Mouse (Mus musculus): ENCODE data around the gene Ccdc136.

- TF ChIP-seq CTCF (IDR thresholded peaks at IDR 0.05; ENCODE audit: control insufficient read depth, insufficient read depth, insufficient replicate concordance, low read depth, low read length) (no peak), POLR2A (IDR thresholded peaks at IDR 0.05; ENCODE audit: control insufficient read depth, low read depth, low read length) (no peak)
These were observed 37.1 kb downstream of the Ccdc136 start, which contains the start of gene Flnc for GRCm38 (mm10) chr6:29433038-29433803.
